Mouse (Mus musculus): Measurements from ENCODE around the gene Cdk19.
"Not testable (repeated sequence)": the region's sequence is repeated elsewhere in the genome, so short reads cannot be mapped to it uniquely, and the experiment has no call there.

Cdk19 gene

GRCm38 (mm10) chr10:40519586-40519985, 180.2 kb downstream of the Cdk19 start:
- intact Hi-C loops (cut with DNase I) = no loop called here

DNA sequence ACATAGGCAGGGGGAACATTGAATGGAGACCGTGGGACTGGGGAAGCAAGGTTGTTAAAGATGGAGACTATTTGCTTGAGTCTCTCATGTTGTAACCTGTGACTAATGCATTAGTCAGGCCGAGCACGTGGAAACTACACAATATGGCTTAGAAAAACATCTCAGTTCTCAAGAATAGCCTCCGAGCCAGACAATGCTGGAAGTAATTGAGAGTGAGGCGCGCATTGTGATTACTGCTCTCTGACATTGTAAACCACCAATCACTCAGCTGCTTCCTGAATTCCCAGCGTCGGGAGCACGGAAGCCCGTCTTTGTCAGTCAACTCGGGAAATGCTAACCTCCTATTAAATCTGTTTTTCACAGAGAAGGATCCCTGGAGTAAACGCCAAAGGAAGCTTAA, 182.2 kb downstream of the Cdk19 start:
- intact Hi-C loops (cut with DNase I) = no loop called here

GRCm38 (mm10) chr10:40523312-40523975, 184.1 kb downstream of the Cdk19 start:
- intact Hi-C loops (cut with DNase I) = no loop called here

DNA sequence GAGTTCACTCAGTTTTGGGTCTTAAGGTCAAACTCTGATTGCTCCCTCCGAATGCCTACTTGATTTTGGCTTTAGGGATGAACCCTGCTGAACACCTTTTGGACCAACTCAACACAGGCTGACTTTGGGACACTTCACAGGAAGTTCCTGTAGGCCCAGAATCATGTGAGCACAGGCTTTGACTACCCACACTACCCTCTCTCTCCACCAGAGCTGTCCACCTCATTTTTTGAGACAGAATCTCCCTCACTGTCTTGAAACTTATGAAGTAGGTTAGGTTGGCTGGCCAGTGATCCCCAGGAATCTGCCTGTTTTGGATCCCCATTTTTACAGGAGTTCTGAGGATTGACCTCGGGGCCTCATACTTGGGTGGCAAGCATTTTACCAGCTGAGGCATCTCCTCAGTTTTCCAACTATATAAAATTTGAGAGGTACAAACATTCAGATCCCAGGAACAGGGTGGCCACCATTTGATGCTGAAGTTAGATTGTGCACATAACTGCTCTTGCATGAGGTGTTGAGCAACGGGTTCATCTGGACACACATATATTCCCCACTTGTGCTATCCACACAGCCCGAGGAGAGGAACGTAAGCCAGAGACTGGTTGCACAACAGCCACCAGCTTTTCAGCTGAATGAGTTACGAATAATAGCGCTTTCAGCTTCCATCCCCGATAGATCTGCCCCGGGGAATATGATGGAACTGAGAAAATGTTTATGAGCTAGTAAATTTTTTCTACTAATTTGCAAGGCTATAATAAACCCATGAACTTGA, 184.9 kb downstream of the Cdk19 start:
- intact Hi-C loops (cut with DNase I) = loop anchor here (2.0 kb wide), 1 partner anchor 265 kb away; the partner anchor contains the start of gene Gtf3c6

GRCm38 (mm10) chr10:40524991-40525390, 185.6 kb downstream of the Cdk19 start:
- intact Hi-C loops (cut with DNase I) = loop anchor here (2.0 to 5.0 kb wide), 2 partner anchors 153 to 266 kb away; partner anchors contain the start of gene Gtf3c6

- intact Hi-C loops (cut with DNase I) = loop anchor here (2.0 to 5.0 kb wide), 2 partner anchors 153 to 267 kb away; partner anchors contain the start of gene Gtf3c6
Observed at GRCm38 (mm10) chr10:40525616-40526155, 186.3 kb downstream of the Cdk19 start.

DNA sequence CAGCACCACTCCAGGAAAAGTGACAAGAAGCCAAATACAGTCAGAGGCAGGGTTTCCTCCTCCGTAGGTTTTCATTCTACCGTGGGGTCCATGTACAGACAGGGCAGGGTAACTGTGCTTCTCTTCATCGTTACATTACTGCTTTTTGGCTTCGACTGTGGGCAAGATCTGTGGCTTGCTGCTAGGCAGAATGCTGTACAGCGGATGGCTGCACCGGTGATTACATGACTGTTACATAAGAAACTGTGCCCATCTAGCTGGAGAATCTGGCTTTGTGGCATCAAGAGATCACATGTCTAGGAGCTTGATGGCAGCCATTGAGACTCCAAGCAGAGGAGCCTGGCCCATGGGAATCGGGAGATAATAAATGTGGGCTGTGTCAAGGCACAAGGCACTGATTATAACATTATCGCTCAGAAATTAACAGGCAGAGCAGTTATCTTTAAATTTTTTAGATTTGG, 187.0 kb downstream of the Cdk19 start:
- intact Hi-C loops (cut with DNase I) = loop anchor here (5.0 kb wide), 1 partner anchor 154 kb away; no protein-coding TSS in a partner anchor

- intact Hi-C loops (cut with DNase I) = loop anchor here (5.0 kb wide), 1 partner anchor 155 kb away; no protein-coding TSS in a partner anchor
Observed at GRCm38 (mm10) chr10:40526986-40527385, 187.6 kb downstream of the Cdk19 start.

DNA sequence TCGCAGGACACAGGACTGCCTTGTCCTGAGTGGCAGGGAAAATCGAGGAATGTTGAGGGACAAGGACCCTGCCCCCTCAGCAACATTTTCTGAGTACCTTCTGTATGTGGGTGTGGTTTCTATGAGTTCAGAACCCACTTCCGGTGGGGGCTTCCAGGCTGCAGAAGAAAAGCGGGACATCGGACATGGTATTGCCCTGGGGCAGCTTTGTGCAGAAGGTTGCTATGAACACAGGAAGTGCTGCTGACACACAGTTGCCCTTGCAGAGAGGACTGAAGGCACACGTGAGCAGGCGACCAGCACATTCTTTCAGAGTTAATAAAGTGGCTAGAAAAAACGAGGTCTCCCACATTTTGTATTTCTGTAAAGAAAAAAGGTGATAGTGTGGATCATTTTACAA, 188.2 kb downstream of the Cdk19 start:
- intact Hi-C loops (cut with DNase I) = loop anchor here (5.0 kb wide), 1 partner anchor 155 kb away; no protein-coding TSS in a partner anchor

DNA sequence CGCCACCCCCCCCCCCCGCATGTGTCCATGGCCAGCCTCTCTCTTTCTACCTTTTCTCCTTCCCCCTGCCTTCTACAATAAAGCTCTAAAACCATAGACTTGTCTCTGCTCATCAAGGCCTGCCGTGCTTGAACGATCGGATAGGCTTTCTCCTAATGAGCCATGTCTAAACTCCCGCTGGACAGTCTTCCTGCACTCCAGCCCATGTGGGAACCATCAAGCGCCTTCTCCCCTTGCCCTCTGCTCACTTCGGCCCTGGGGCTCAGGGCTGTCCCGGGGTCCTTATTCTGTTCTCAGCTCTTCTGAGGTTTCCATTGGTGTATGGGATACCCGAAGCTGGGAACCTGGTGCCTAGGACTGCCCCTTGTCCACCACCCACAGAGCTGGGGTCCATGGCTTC, 189.3 kb downstream of the Cdk19 start:
- intact Hi-C loops (cut with DNase I) = loop anchor here (5.0 kb wide), 1 partner anchor 156 kb away; no protein-coding TSS in a partner anchor

DNA sequence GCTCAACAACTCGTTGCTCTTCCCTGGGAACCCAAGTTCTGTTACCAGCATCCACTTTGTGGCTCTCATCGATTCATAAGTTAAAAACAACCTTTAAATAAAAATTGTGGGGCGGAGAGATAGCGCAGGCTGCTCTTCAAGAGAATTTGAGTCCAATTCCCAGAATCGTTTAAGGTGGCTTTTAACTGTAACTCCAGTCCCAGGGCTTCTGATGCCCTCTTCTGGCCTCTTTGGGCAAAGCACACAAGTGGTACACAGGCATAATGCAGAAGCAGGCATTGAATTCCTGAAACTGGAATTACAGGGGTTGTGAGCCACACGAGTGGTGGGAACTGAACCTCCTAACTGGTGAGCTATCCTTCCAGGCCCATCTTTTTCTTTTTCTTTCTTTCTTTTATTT, 190.3 kb downstream of the Cdk19 start:
- intact Hi-C loops (cut with DNase I) = loop anchor here (5.0 kb wide), 1 partner anchor 157 kb away; no protein-coding TSS in a partner anchor

GRCm38 (mm10) chr10:40530661-40531060, 191.3 kb downstream of the Cdk19 start:
- intact Hi-C loops (cut with DNase I) = no loop called here

GRCm38 (mm10) chr10:40532586-40532985, 193.2 kb downstream of the Cdk19 start:
- intact Hi-C loops (cut with DNase I) = not testable (repeated sequence)
